Mouse (Mus musculus): ENCODE results near the gene Tsg101. TPM values are rescaled to one million over a fixed set of nuclear protein-coding genes. Genes with fewer than 3 reads are reported as not detected.

The Tsg101 gene
- polyA plus RNA-seq, 1 experiment from 2014 or later: 341 TPM

GRCm38 (mm10) chr7:46935847-46936246, 16.1 kb upstream of the Tsg101 start:
- DNase-seq (ENCODE audit: low spot score) (peak; percentile 50), ATAC-seq (replicated peaks; ENCODE audit: insufficient number of reproducible peaks, low FRiP score, low TSS enrichment, low read depth) (no peak)
- H3K27ac ChIP-seq (replicated peaks; ENCODE audit: low read depth, low read length): no peak overlapping the region
- no peaks in the 10 kb centered on the region for H3K9me3 ChIP-seq (replicated peaks; ENCODE audit: control insufficient read depth, low read length)
- no peaks in the 10 kb centered on the region for H3K27me3 ChIP-seq (ENCODE audit: control insufficient read depth, insufficient read depth, low read length)
- H3K4me3 ChIP-seq (ENCODE audit: low read depth, low read length): no peak overlapping the region
- H3K4me2 ChIP-seq (ENCODE audit: low read depth, low read length): no peak overlapping the region
- H3K36me3 ChIP-seq (replicated peaks; ENCODE audit: control insufficient read depth, insufficient read depth, low read depth, low read length): peaks cover 4% of the 10 kb centered on the region
- 67% methylated on average over 4 of the region's 4 CpGs for WGBS
- no peak overlapping the region for H3K9ac ChIP-seq (replicated peaks; ENCODE audit: low read length)
- no peaks in the 10 kb centered on the region for H3K4me1 ChIP-seq (ENCODE audit: control insufficient read depth, insufficient read depth, low read length)

GRCm38 (mm10) chr7:46934788-46935187, 15.0 kb upstream of the Tsg101 start:
- no peak overlapping the region for H3K27ac ChIP-seq (replicated peaks; ENCODE audit: low read depth, low read length)
- no peak for DNase-seq (ENCODE audit: low spot score)
- H3K9ac ChIP-seq (replicated peaks; ENCODE audit: low read length): no peak overlapping the region
- ATAC-seq (replicated peaks; ENCODE audit: insufficient number of reproducible peaks, low FRiP score, low TSS enrichment, low read depth): no peak
- no peak overlapping the region for H3K4me3 ChIP-seq (ENCODE audit: low read depth, low read length)
- H3K36me3 ChIP-seq (replicated peaks; ENCODE audit: control insufficient read depth, insufficient read depth, low read depth, low read length): peaks cover 7% of the 10 kb centered on the region
- H3K9me3 ChIP-seq (replicated peaks; ENCODE audit: control insufficient read depth, low read length): no peaks in the 10 kb centered on the region
- 88% methylated on average over 8 of the region's 8 CpGs for WGBS
- no peaks in the 10 kb centered on the region for H3K27me3 ChIP-seq (ENCODE audit: control insufficient read depth, insufficient read depth, low read length)
- H3K4me1 ChIP-seq (ENCODE audit: control insufficient read depth, insufficient read depth, low read length): no peaks in the 10 kb centered on the region
- H3K4me2 ChIP-seq (ENCODE audit: low read depth, low read length): no peak overlapping the region

- 98% methylated on average over 3 of the region's 3 CpGs for WGBS
- Histone ChIP-seq H3K27me3 (ENCODE audit: control insufficient read depth, insufficient read depth, low read length) (no peaks in the 10 kb centered on the region), H3K9me3 (replicated peaks; ENCODE audit: control insufficient read depth, low read length) (no peaks in the 10 kb centered on the region), H3K4me3 (ENCODE audit: low read depth, low read length) (no peak overlapping the region), H3K4me2 (ENCODE audit: low read depth, low read length) (no peak overlapping the region), H3K4me1 (ENCODE audit: control insufficient read depth, insufficient read depth, low read length) (no peaks in the 10 kb centered on the region), H3K9ac (replicated peaks; ENCODE audit: low read length) (no peak overlapping the region), H3K27ac (replicated peaks; ENCODE audit: low read depth, low read length) (no peak overlapping the region), H3K36me3 (replicated peaks; ENCODE audit: control insufficient read depth, insufficient read depth, low read depth, low read length) (peaks cover 7% of the 10 kb centered on the region)
- ATAC-seq (replicated peaks; ENCODE audit: insufficient number of reproducible peaks, low FRiP score, low TSS enrichment, low read depth): no peak
- DNase-seq (ENCODE audit: low spot score): no peak
Measured at GRCm38 (mm10) chr7:46931370-46931769, 11.6 kb upstream of the Tsg101 start.

GRCm38 (mm10) chr7:46928291-46928690, 8.5 kb upstream of the Tsg101 start:
- no peaks in the 10 kb centered on the region for H3K4me1 ChIP-seq (ENCODE audit: control insufficient read depth, insufficient read depth, low read length)
- no peaks in the 10 kb centered on the region for H3K27me3 ChIP-seq (ENCODE audit: control insufficient read depth, insufficient read depth, low read length)
- 94% methylated on average over 5 of the region's 5 CpGs for WGBS
- DNase-seq (ENCODE audit: low spot score) (no peak), ATAC-seq (replicated peaks; ENCODE audit: insufficient number of reproducible peaks, low FRiP score, low TSS enrichment, low read depth) (no peak)
- H3K36me3 ChIP-seq (replicated peaks; ENCODE audit: control insufficient read depth, insufficient read depth, low read depth, low read length): peaks cover 3% of the 10 kb centered on the region
- no peak overlapping the region for H3K9ac ChIP-seq (replicated peaks; ENCODE audit: low read length)
- no peak overlapping the region for H3K27ac ChIP-seq (replicated peaks; ENCODE audit: low read depth, low read length)
- no peak overlapping the region for H3K4me2 ChIP-seq (ENCODE audit: low read depth, low read length)
- H3K4me3 ChIP-seq (ENCODE audit: low read depth, low read length): no peak overlapping the region
- no peaks in the 10 kb centered on the region for H3K9me3 ChIP-seq (replicated peaks; ENCODE audit: control insufficient read depth, low read length)

- WGBS: 84% methylated on average over 4 of the region's 4 CpGs
- DNase-seq (ENCODE audit: low spot score): no peak
- Histone ChIP-seq H3K27me3 (ENCODE audit: control insufficient read depth, insufficient read depth, low read length) (no peaks in the 10 kb centered on the region), H3K4me3 (ENCODE audit: low read depth, low read length) (no peak overlapping the region), H3K9me3 (replicated peaks; ENCODE audit: control insufficient read depth, low read length) (no peaks in the 10 kb centered on the region), H3K4me1 (ENCODE audit: control insufficient read depth, insufficient read depth, low read length) (no peaks in the 10 kb centered on the region; the same call in 1 of the 2 replicates), H3K36me3 (replicated peaks; ENCODE audit: control insufficient read depth, insufficient read depth, low read depth, low read length) (no peaks in the 10 kb centered on the region), H3K27ac (replicated peaks; ENCODE audit: low read depth, low read length) (no peak overlapping the region), H3K4me2 (ENCODE audit: low read depth, low read length) (no peak overlapping the region), H3K9ac (replicated peaks; ENCODE audit: low read length) (no peak overlapping the region)
- no peak for ATAC-seq (replicated peaks; ENCODE audit: insufficient number of reproducible peaks, low FRiP score, low TSS enrichment, low read depth)
Measured at GRCm38 (mm10) chr7:46922075-46922474, 2.3 kb upstream of the Tsg101 start.

- H3K4me2 ChIP-seq (ENCODE audit: low read depth, low read length): peak overlapping the region; percentile 54
- H3K27me3 ChIP-seq (ENCODE audit: control insufficient read depth, insufficient read depth, low read length): no peaks in the 10 kb centered on the region
- peak overlapping the region; percentile 80 for H3K4me3 ChIP-seq (ENCODE audit: low read depth, low read length)
- no peaks in the 10 kb centered on the region for H3K36me3 ChIP-seq (replicated peaks; ENCODE audit: control insufficient read depth, insufficient read depth, low read depth, low read length)
- no peaks in the 10 kb centered on the region for H3K9me3 ChIP-seq (replicated peaks; ENCODE audit: control insufficient read depth, low read length)
- no peak for ATAC-seq (replicated peaks; ENCODE audit: insufficient number of reproducible peaks, low FRiP score, low TSS enrichment, low read depth)
- 15% methylated on average over 13 of the region's 13 CpGs for WGBS
- no peak overlapping the region; the same call in 1 of the 2 replicates for H3K27ac ChIP-seq (replicated peaks; ENCODE audit: low read depth, low read length)
- H3K9ac ChIP-seq (replicated peaks; ENCODE audit: low read length): peak overlapping the region; percentile 98
- H3K4me1 ChIP-seq (ENCODE audit: control insufficient read depth, insufficient read depth, low read length): no peaks in the 10 kb centered on the region; the same call in 1 of the 2 replicates
- peak; percentile 60 for DNase-seq (ENCODE audit: low spot score)
Measured at GRCm38 (mm10) chr7:46918678-46919371, 944 bp downstream of the Tsg101 start.

GRCm38 (mm10) chr7:46916376-46916775, 3.4 kb downstream of the Tsg101 start:
- H3K36me3 ChIP-seq (replicated peaks; ENCODE audit: control insufficient read depth, insufficient read depth, low read depth, low read length): peaks cover 4% of the 10 kb centered on the region
- WGBS: 93% methylated on average over 3 of the region's 3 CpGs
- no peak overlapping the region for H3K27ac ChIP-seq (replicated peaks; ENCODE audit: low read depth, low read length)
- ATAC-seq (replicated peaks; ENCODE audit: insufficient number of reproducible peaks, low FRiP score, low TSS enrichment, low read depth) (no peak), DNase-seq (ENCODE audit: low spot score) (no peak)
- no peak overlapping the region for H3K4me3 ChIP-seq (ENCODE audit: low read depth, low read length)
- H3K27me3 ChIP-seq (ENCODE audit: control insufficient read depth, insufficient read depth, low read length): no peaks in the 10 kb centered on the region
- H3K9ac ChIP-seq (replicated peaks; ENCODE audit: low read length): no peak overlapping the region
- H3K4me1 ChIP-seq (ENCODE audit: control insufficient read depth, insufficient read depth, low read length): no peaks in the 10 kb centered on the region; the same call in 1 of the 2 replicates
- no peaks in the 10 kb centered on the region for H3K9me3 ChIP-seq (replicated peaks; ENCODE audit: control insufficient read depth, low read length)
- no peak overlapping the region for H3K4me2 ChIP-seq (ENCODE audit: low read depth, low read length)

- H3K36me3 ChIP-seq (replicated peaks; ENCODE audit: control insufficient read depth, insufficient read depth, low read depth, low read length): peaks cover 16% of the 10 kb centered on the region
- no peak for ATAC-seq (replicated peaks; ENCODE audit: insufficient number of reproducible peaks, low FRiP score, low TSS enrichment, low read depth)
Measured at GRCm38 (mm10) chr7:46911250-46911649, 8.5 kb downstream of the Tsg101 start.

More at GRCm38 (mm10) chr7:46911250-46911649, 8.5 kb downstream of the Tsg101 start:
- Histone ChIP-seq H3K4me1 (ENCODE audit: control insufficient read depth, insufficient read depth, low read length) (no peaks in the 10 kb centered on the region), H3K4me3 (ENCODE audit: low read depth, low read length) (no peak overlapping the region), H3K27me3 (ENCODE audit: control insufficient read depth, insufficient read depth, low read length) (no peaks in the 10 kb centered on the region), H3K9me3 (replicated peaks; ENCODE audit: control insufficient read depth, low read length) (no peaks in the 10 kb centered on the region), H3K9ac (replicated peaks; ENCODE audit: low read length) (no peak overlapping the region), H3K27ac (replicated peaks; ENCODE audit: low read depth, low read length) (no peak overlapping the region), H3K4me2 (ENCODE audit: low read depth, low read length) (no peak overlapping the region)
- WGBS: 95% methylated on average over 3 of the region's 3 CpGs
- DNase-seq (ENCODE audit: low spot score): no peak
